ENCODE assay signal across 15 mouse cellular contexts in the genomic region with DNA sequence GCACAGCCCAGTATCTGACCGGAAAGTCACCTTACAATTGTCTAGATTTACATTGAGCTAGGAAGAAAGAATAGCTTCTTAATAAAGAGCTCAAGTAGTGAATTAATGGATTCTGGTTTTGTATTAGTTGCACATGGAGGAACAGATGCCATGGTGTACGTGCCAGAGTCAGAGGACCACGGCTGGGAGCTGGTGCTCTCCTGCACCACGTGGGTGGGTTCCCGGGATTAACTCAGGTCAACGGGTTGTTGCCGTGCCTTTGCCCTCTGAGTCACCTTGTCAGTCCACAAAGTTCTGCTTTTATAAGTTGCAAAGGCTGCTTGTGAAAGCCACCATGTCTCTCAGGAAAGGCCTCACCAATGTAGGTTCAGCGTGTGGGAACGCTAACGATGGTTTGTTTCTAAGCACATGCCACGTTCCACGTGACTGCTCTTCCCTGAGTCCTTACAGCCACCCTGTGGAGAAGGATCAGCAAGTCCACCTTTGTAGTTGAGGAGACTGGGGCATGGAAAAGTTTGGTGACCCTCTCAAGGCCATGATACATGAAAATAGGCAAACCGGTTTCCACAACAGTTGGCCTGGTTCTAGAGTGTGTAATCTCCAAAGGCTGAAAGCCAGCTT.
DNase-seq lines count a peak whose midpoint lies in the region; ATAC-seq and TF ChIP-seq lines count a peak whose summit lies in the region.
"Had no signal": no experiment of that assay in that cellular context is flagged by ENCODE, and none has a peak within 500 bp of the region (broad histone marks: within the 10 kb centered on the region; RNA-seq: fewer than 3 reads in every experiment).

No protein-coding gene starts in this region.

- intact Hi-C loops in gastrocnemius, adult 2 months (cut with DNase I) = no loop called here

- no peak overlapping the region for H3K27ac ChIP-seq in midbrain, embryonic 13.5 days
- no peak overlapping the region for H3K27ac ChIP-seq in midbrain, embryonic 14.5 days (replicated peaks; ENCODE audit: low read depth, low read length)
- H3K27ac ChIP-seq in gastrocnemius, adult 2 months = no peak overlapping the region
- H3K27ac ChIP-seq: forebrain, embryonic 15.5 days; neural tube, embryonic 13.5 days had no signal

- H3K27me3 ChIP-seq in midbrain, embryonic 13.5 days = no peaks in the 10 kb centered on the region
- no peaks in the 10 kb centered on the region for H3K27me3 ChIP-seq in midbrain, embryonic 14.5 days (ENCODE audit: control insufficient read depth, insufficient read depth, low read length)
- H3K27me3 ChIP-seq: CH12.LX; forebrain, embryonic 15.5 days; neural tube, embryonic 13.5 days had no signal

- WGBS in midbrain, embryonic 13.5 days = 72% methylated on average over 13 of the region's 13 CpGs
- 66% methylated on average over 13 of the region's 13 CpGs for WGBS in midbrain, embryonic 14.5 days

- TF ChIP-seq CTCF in gastrocnemius, adult 2 months (IDR thresholded peaks at IDR 0.05) = no peak

- peaks cover 8% of the 10 kb centered on the region for H3K4me1 ChIP-seq in midbrain, embryonic 13.5 days (replicated peaks)
- H3K4me1 ChIP-seq in midbrain, embryonic 14.5 days (ENCODE audit: control insufficient read depth, insufficient read depth, low read length) = 0 out of 2 replicates have a peak, but pooled peaks cover 5% of the 10 kb centered on the region

- no peak overlapping the region for H3K4me3 ChIP-seq in midbrain, embryonic 13.5 days (replicated peaks)
- H3K4me3 ChIP-seq in midbrain, embryonic 14.5 days (replicated peaks; ENCODE audit: low read depth, low read length) = no peak overlapping the region
- no peak overlapping the region for H3K4me3 ChIP-seq in gastrocnemius, adult 2 months
- H3K4me3 ChIP-seq: forebrain, embryonic 15.5 days; neural tube, embryonic 13.5 days had no signal

- ATAC-seq in midbrain, embryonic 13.5 days = 0 out of 2 replicates have a peak, but pooled peaks have one; percentile 28
- no peak for ATAC-seq in midbrain, embryonic 14.5 days (ENCODE audit: low FRiP score, low TSS enrichment)
- ATAC-seq: forebrain, embryonic 15.5 days had no signal

- H3K9ac ChIP-seq in midbrain, embryonic 13.5 days (replicated peaks) = no peak overlapping the region
- H3K9ac ChIP-seq in midbrain, embryonic 14.5 days (replicated peaks; ENCODE audit: low read length) = no peak overlapping the region
- H3K9ac ChIP-seq: forebrain, embryonic 15.5 days; neural tube, embryonic 13.5 days had no signal

- H3K36me3 ChIP-seq in midbrain, embryonic 13.5 days = no peaks in the 10 kb centered on the region
- H3K36me3 ChIP-seq in midbrain, embryonic 14.5 days (ENCODE audit: control insufficient read depth, insufficient read depth, low read length) = no peaks in the 10 kb centered on the region
- H3K36me3 ChIP-seq: forebrain, embryonic 15.5 days; neural tube, embryonic 13.5 days had no signal

- peak; percentile 43 to 49 for DNase-seq in cerebellum, postnatal 10 days
- DNase-seq in cerebellum, adult 9-11 months = no peak
- no peak for DNase-seq in midbrain, embryonic 14.5 days
- DNase-seq in kidney, postnatal 25 days = peak; percentile 8 to 55
- DNase-seq in left cerebral cortex, adult 18-20 months (ENCODE audit: low spot score in 2 of 2) = no peak
- DNase-seq in gastrocnemius, adult 2 months = no peak
- no peak for DNase-seq in adrenal gland, postnatal 36 days
- DNase-seq: cerebellum, adult 11-12 months; heart, postnatal 4 days; retina, postnatal 1 day; thymus, postnatal 25 days had no signal

- H3K4me2 ChIP-seq in midbrain, embryonic 13.5 days (replicated peaks) = no peak overlapping the region
- H3K4me2 ChIP-seq in midbrain, embryonic 14.5 days (ENCODE audit: low read length) = no peak overlapping the region
- H3K4me2 ChIP-seq: forebrain, embryonic 15.5 days; neural tube, embryonic 13.5 days had no signal

- no peaks in the 10 kb centered on the region for H3K9me3 ChIP-seq in midbrain, embryonic 13.5 days
- H3K9me3 ChIP-seq in midbrain, embryonic 14.5 days (ENCODE audit: control insufficient read depth, low read length) = no peaks in the 10 kb centered on the region
- H3K9me3 ChIP-seq: forebrain, embryonic 15.5 days; neural tube, embryonic 13.5 days had no signal

Comparison
In these comparisons a context has a peak if more than half of its experiments do, and no peak if none do; other contexts are left out.
1. DNase-seq: peak in cerebellum, postnatal 10 days (2 of 2) and kidney, postnatal 25 days (2 of 2); none in cerebellum, adult 9-11 months (single experiment), midbrain, embryonic 14.5 days (single experiment), left cerebral cortex, adult 18-20 months (0 of 2), gastrocnemius, adult 2 months (single experiment) and adrenal gland, postnatal 36 days (0 of 2).